Mouse (Mus musculus) ES-E14 (cell line): ENCODE results near the gene Gtf2ird1. TPM values are rescaled to one million over a fixed set of nuclear protein-coding genes. Genes with fewer than 3 reads are reported as not detected.

Experiments
- DNase-seq: peaks from one replicate; pipeline ENCODE4 v3.0.0-alpha.2; 2013; ENCODE audit warnings: low read depth, low spot score
- H3K27ac ChIP-seq: 2 replicates; pipeline ENCODE4 v1.5.1; 2012; ENCODE audit warnings: low read depth, mild to moderate bottlenecking, low read length, moderate library complexity, mixed read lengths; ENCODE audit not compliant: poor library complexity, insufficient read depth, severe bottlenecking
- H3K36me3 ChIP-seq: 2 replicates; pipeline ENCODE4 v1.6.1; 2012; ENCODE audit warnings: mild to moderate bottlenecking, low read length, moderate library complexity, mixed read lengths; ENCODE audit not compliant: control insufficient read depth, poor library complexity, insufficient read depth, severe bottlenecking
- H3K4me1 ChIP-seq, 2 experiments: fragments of 150-350 bp in 1 of 2; sonication (generic) in 1 of 2; 2 replicates each; pipeline ENCODE4 v1.6.1; 2012; ENCODE audit warnings: low read length in 2 of 2, mild to moderate bottlenecking in 1 of 2, mixed read lengths in 1 of 2; ENCODE audit not compliant: control insufficient read depth in 2 of 2, insufficient read depth in 2 of 2, poor library complexity in 1 of 2
- H3K4me3 ChIP-seq, 2 experiments: fragments of 150-350 bp in 1 of 2; sonication (generic) in 1 of 2; 2 replicates each; pipeline ENCODE4 v1.5.1; 2012; ENCODE audit warnings: low read length in 2 of 2, low read depth in 1 of 2, mild to moderate bottlenecking in 1 of 2, mixed read lengths in 1 of 2; ENCODE audit not compliant: insufficient read depth in 1 of 2, poor library complexity in 1 of 2, severe bottlenecking in 1 of 2
- H3K9ac ChIP-seq: 2 replicates; pipeline ENCODE4 v1.6.1; 2012; ENCODE audit warnings: low read depth, mild to moderate bottlenecking, low read length, mixed read lengths; ENCODE audit not compliant: poor library complexity, insufficient read depth, severe bottlenecking
- H3K9me3 ChIP-seq: fragments of 150-350 bp; sonication (generic); 2 replicates; pipeline ENCODE4 v1.6.1; 2012; ENCODE audit warnings: low read depth, mild to moderate bottlenecking, low read length; ENCODE audit not compliant: control insufficient read depth, insufficient read depth
- CHD2 ChIP-seq: IDR thresholded peaks from 2 replicates; pipeline ENCODE4 v1.6.1; 2014; ENCODE audit warnings: mild to moderate bottlenecking, low read depth, low read length, inconsistent platforms
- HCFC1 ChIP-seq: IDR thresholded peaks from 2 replicates; pipeline ENCODE4 v1.6.1; 2012; ENCODE audit warnings: low read length, inconsistent platforms, borderline replicate concordance; ENCODE audit not compliant: insufficient read depth
- MAFK ChIP-seq: IDR thresholded peaks from 2 replicates; pipeline ENCODE4 v1.6.1; 2014; ENCODE audit warnings: mild to moderate bottlenecking, low read depth, low read length, inconsistent platforms; ENCODE audit not compliant: insufficient read depth
- ZC3H11A ChIP-seq: IDR thresholded peaks from 2 replicates; pipeline ENCODE4 v1.6.1; 2012; ENCODE audit warnings: low read depth, mild to moderate bottlenecking, inconsistent platforms, low read length, borderline replicate concordance
- ZNF384 ChIP-seq: IDR thresholded peaks from 2 replicates; pipeline ENCODE4 v1.6.1; 2012; ENCODE audit warnings: low read depth, low read length, inconsistent platforms
- in situ Hi-C, 2 experiments: fragments of 600-800 bp; cut with MboI; formaldehyde crosslinking; loops; one replicate each; pipeline ENCODE4 v1.15.1; 2025; ENCODE audit warnings: low sequenced_read_pairs in 2 of 2, inconsistent platforms in 1 of 2; ENCODE audit not compliant: unreplicated experiment in 2 of 2
- total RNA-seq: library from RNA; depleted of rRNA; stranded (reverse); fragments of 300-350 nt; gene quantifications from 2 replicates; pipeline ENCODE4 v1.2.3, GENCODE M21; 2012

The Gtf2ird1 gene
- total RNA-seq, 1 experiment, result 63.5 TPM

GRCm38 (mm10) chr5:134473902-134474301, 17.4 kb upstream of the Gtf2ird1 start:
- H3K4me1 ChIP-seq, result 0 out of 4 replicates have a peak, but pooled peaks cover 0 to 2% of the 10 kb centered on the region in 2 experiments
- H3K36me3 ChIP-seq, result no peaks in the 10 kb centered on the region
- H3K9me3 ChIP-seq, result 0 out of 2 replicates have a peak, but pooled peaks cover 4% of the 10 kb centered on the region
- in situ Hi-C loops, result no loop called here
- H3K27ac ChIP-seq, result no peak overlapping the region
- H3K9ac ChIP-seq, result no peak overlapping the region
- H3K4me3 ChIP-seq, result no peak overlapping the region
- no peak for DNase-seq
- TF ChIP-seq ZC3H11A, result peak; percentile 63; the same call in 1 of the 2 replicates
- TF ChIP-seq CHD2, result no peak
- TF ChIP-seq ZNF384, result no peak

GRCm38 (mm10) chr5:134470538-134471169, 14.1 kb upstream of the Gtf2ird1 start:
- Histone ChIP-seq H3K4me3 (no peak overlapping the region), H3K27ac (no peak overlapping the region), H3K9me3 (0 out of 2 replicates have a peak, but pooled peaks cover 1% of the 10 kb centered on the region), H3K9ac (no peak overlapping the region), H3K36me3 (no peaks in the 10 kb centered on the region), H3K4me1 (peaks cover 0 to 14% of the 10 kb centered on the region in 2 experiments; a peak in 3 of 4 replicates)
- DNase-seq, result no peak
- TF ChIP-seq CHD2, result no peak
- no peak for TF ChIP-seq MAFK
- no peak for TF ChIP-seq ZC3H11A
- no peak for TF ChIP-seq HCFC1
- no peak for TF ChIP-seq ZNF384
- in situ Hi-C loops, result no loop called here

- no peak for DNase-seq
- in situ Hi-C loops, result loop anchor here in 1 of 2 experiments (10.0 kb wide), 1 partner anchor 285 kb away; the partner anchor contains the start of gene Gtf2ird2
- no peaks in the 10 kb centered on the region for H3K9me3 ChIP-seq
- TF ChIP-seq ZC3H11A (no peak), ZNF384 (no peak), CHD2 (no peak), HCFC1 (no peak), MAFK (no peak)
- no peak overlapping the region for H3K27ac ChIP-seq
- H3K4me1 ChIP-seq, result peaks cover 0 to 14% of the 10 kb centered on the region in 2 experiments; a peak in 3 of 4 replicates
- H3K4me3 ChIP-seq, result no peak overlapping the region
- H3K9ac ChIP-seq, result no peak overlapping the region
- no peaks in the 10 kb centered on the region for H3K36me3 ChIP-seq
Measured at GRCm38 (mm10) chr5:134469559-134470150, 13.1 kb upstream of the Gtf2ird1 start.

- H3K4me1 ChIP-seq, result peaks cover 0 to 14% of the 10 kb centered on the region in 2 experiments; a peak in 3 of 4 replicates
- H3K9me3 ChIP-seq, result no peaks in the 10 kb centered on the region
- TF ChIP-seq CHD2 (no peak), MAFK (no peak), ZC3H11A (no peak), HCFC1 (no peak), ZNF384 (no peak)
- in situ Hi-C loops, result loop anchor here in 1 of 2 experiments (10.0 kb wide), 1 partner anchor 283 kb away; the partner anchor contains the start of gene Gtf2ird2
- no peak overlapping the region for H3K9ac ChIP-seq
- DNase-seq, result no peak
- H3K4me3 ChIP-seq, result no peak overlapping the region
- no peak overlapping the region for H3K27ac ChIP-seq
- H3K36me3 ChIP-seq, result no peaks in the 10 kb centered on the region
Measured at GRCm38 (mm10) chr5:134468158-134468765, 11.7 kb upstream of the Gtf2ird1 start.
